Mouse (Mus musculus) layer of hippocampus, adult 11-12 months (tissue): Measurements from ENCODE around the gene Fam172a.

Experiments used
- DNase-seq: peaks from one replicate; pipeline ENCODE4 v3.0.0; 2022; ENCODE audit warnings: low spot score

Gene Fam172a

GRCm38 (mm10) chr13:77976248-77976647 is 274.4 kb downstream of the Fam172a start:
- DNase-seq, result no peak

- DNase-seq, result no peak
These were observed 275.3 kb downstream of the Fam172a start for GRCm38 (mm10) chr13:77977121-77977520.

GRCm38 (mm10) chr13:77982105-77982851 is 280.4 kb downstream of the Fam172a start:
- peak; percentile 80 for DNase-seq

- no peak for DNase-seq
These were observed 281.0 kb downstream of the Fam172a start for GRCm38 (mm10) chr13:77982852-77983202.

- DNase-seq, result no peak
These were observed 289.5 kb downstream of the Fam172a start for GRCm38 (mm10) chr13:77991189-77991886.

- DNase-seq, result no peak
These were observed 302.8 kb downstream of the Fam172a start for GRCm38 (mm10) chr13:78004649-78005048.

- DNase-seq, result no peak
These were observed 303.5 kb downstream of the Fam172a start for GRCm38 (mm10) chr13:78005344-78005743.

GRCm38 (mm10) chr13:78010176-78010575 is 308.3 kb downstream of the Fam172a start:
- no peak for DNase-seq

- peak; percentile 10 for DNase-seq
These were observed 323.0 kb downstream of the Fam172a start, which contains the start of gene Pou5f2 for GRCm38 (mm10) chr13:78024683-78025294. Gene Pou5f2 (plus strand): TSS chr13:78024902.

GRCm38 (mm10) chr13:78032821-78033220 is 331.0 kb downstream of the Fam172a start:
- no peak for DNase-seq

- no peak for DNase-seq
These were observed 335.4 kb downstream of the Fam172a start for GRCm38 (mm10) chr13:78037203-78037602.

- no peak for DNase-seq
These were observed 341.4 kb downstream of the Fam172a start for GRCm38 (mm10) chr13:78043203-78043602.

GRCm38 (mm10) chr13:78045116-78045515 is 343.3 kb downstream of the Fam172a start:
- no peak for DNase-seq

- no peak for DNase-seq
These were observed 385.9 kb downstream of the Fam172a start for GRCm38 (mm10) chr13:78087751-78088150.

- DNase-seq, result no peak
These were observed 388.9 kb downstream of the Fam172a start for GRCm38 (mm10) chr13:78090701-78091100.

GRCm38 (mm10) chr13:78091949-78092348 is 390.1 kb downstream of the Fam172a start:
- DNase-seq, result no peak

- no peak for DNase-seq
These were observed 392.5 kb downstream of the Fam172a start for GRCm38 (mm10) chr13:78094352-78094751.

GRCm38 (mm10) chr13:78095071-78095973 is 393.5 kb downstream of the Fam172a start:
- no peak for DNase-seq

- DNase-seq, result no peak
These were observed 397.1 kb downstream of the Fam172a start for GRCm38 (mm10) chr13:78098858-78099445.

- DNase-seq, result peak; percentile 7
These were observed 398.1 kb downstream of the Fam172a start for GRCm38 (mm10) chr13:78099746-78100530.

GRCm38 (mm10) chr13:78100664-78101063 is 398.8 kb downstream of the Fam172a start:
- no peak for DNase-seq
